Mouse (Mus musculus): ENCODE measurements around the gene Egr4.

The Egr4 gene

GRCm38 (mm10) chr6:85513531-85513910, at the start of gene Egr4:
TSS of gene Egr4 (minus strand) at chr6:85513589.
- peak; percentile 68 for DNase-seq (ENCODE audit: low spot score)

GRCm38 (mm10) chr6:85562374-85562773, 49.0 kb upstream of the Egr4 start:
- DNase-seq (ENCODE audit: low spot score): no peak

GRCm38 (mm10) chr6:85547642-85548041, 34.3 kb upstream of the Egr4 start:
- DNase-seq (ENCODE audit: low spot score): no peak

GRCm38 (mm10) chr6:85544251-85544881, 31.0 kb upstream of the Egr4 start:
- peak; percentile 41 for DNase-seq (ENCODE audit: low spot score)

- no peak for DNase-seq (ENCODE audit: low spot score)
Observed at GRCm38 (mm10) chr6:85543351-85544175, 30.2 kb upstream of the Egr4 start.

- no peak for DNase-seq (ENCODE audit: low spot score)
Observed at GRCm38 (mm10) chr6:85522825-85523224, 9.4 kb upstream of the Egr4 start.

GRCm38 (mm10) chr6:85522026-85522425, 8.6 kb upstream of the Egr4 start:
- DNase-seq (ENCODE audit: low spot score): no peak

GRCm38 (mm10) chr6:85518091-85518693, 4.8 kb upstream of the Egr4 start:
- peak; percentile 38 for DNase-seq (ENCODE audit: low spot score)

GRCm38 (mm10) chr6:85515941-85516340, 2.6 kb upstream of the Egr4 start:
- DNase-seq (ENCODE audit: low spot score): no peak

- DNase-seq (ENCODE audit: low spot score): no peak
Observed at GRCm38 (mm10) chr6:85512577-85513530, 535 bp downstream of the Egr4 start.

- DNase-seq (ENCODE audit: low spot score): no peak
Observed at GRCm38 (mm10) chr6:85512056-85512440, 1.3 kb downstream of the Egr4 start.

GRCm38 (mm10) chr6:85511286-85512055, 1.9 kb downstream of the Egr4 start:
- no peak for DNase-seq (ENCODE audit: low spot score)

- peak; percentile 74 for DNase-seq (ENCODE audit: low spot score)
Observed at GRCm38 (mm10) chr6:85510476-85510875, 2.9 kb downstream of the Egr4 start.

- DNase-seq (ENCODE audit: low spot score): no peak
Observed at GRCm38 (mm10) chr6:85508602-85509001, 4.8 kb downstream of the Egr4 start.

- DNase-seq (ENCODE audit: low spot score): no peak
Observed at GRCm38 (mm10) chr6:85504908-85505307, 8.5 kb downstream of the Egr4 start.

GRCm38 (mm10) chr6:85502911-85503250, 10.5 kb downstream of the Egr4 start, which contains the start of gene Fbxo41:
TSS of gene Fbxo41 (minus strand) at chr6:85502994.
- DNase-seq (ENCODE audit: low spot score): no peak

- DNase-seq (ENCODE audit: low spot score): no peak
Observed at GRCm38 (mm10) chr6:85502103-85502910, 11.1 kb downstream of the Egr4 start.

- DNase-seq (ENCODE audit: low spot score): no peak
Observed at GRCm38 (mm10) chr6:85501571-85502102, 11.8 kb downstream of the Egr4 start.

GRCm38 (mm10) chr6:85500416-85500815, 13.0 kb downstream of the Egr4 start:
- DNase-seq (ENCODE audit: low spot score): no peak

GRCm38 (mm10) chr6:85498147-85498546, 15.2 kb downstream of the Egr4 start:
- no peak for DNase-seq (ENCODE audit: low spot score)
